Mouse (Mus musculus): ENCODE measurements around the gene Coro6. TPM values are rescaled to one million over a fixed set of nuclear protein-coding genes. Genes with fewer than 3 reads are reported as not detected.

Gene Coro6
- polyA plus RNA-seq, 1 experiment from 2014 or later: 0.26 TPM

GRCm38 (mm10) chr11:77461856-77462255 lies 355 bp upstream of the Coro6 start:
- H3K4me1 ChIP-seq (ENCODE audit: insufficient read depth, low read depth, low read length): peaks cover 5% of the 10 kb centered on the region; the same call in 1 of the 2 replicates
- DNase-seq (ENCODE audit: low spot score) (no peak), ATAC-seq (no peak)
- H3K27ac ChIP-seq (ENCODE audit: low read length): no peak overlapping the region
- no peak overlapping the region for H3K9ac ChIP-seq (replicated peaks; ENCODE audit: low read depth)
- peak overlapping the region; percentile 86 for H3K4me2 ChIP-seq (replicated peaks; ENCODE audit: low read depth, low read length)
- peaks cover 21% of the 10 kb centered on the region; the same call in 1 of the 2 replicates for H3K27me3 ChIP-seq (replicated peaks; ENCODE audit: insufficient read depth, low read length)
- peak overlapping the region; percentile 51 for H3K4me3 ChIP-seq (ENCODE audit: low read depth, low read length)
- H3K9me3 ChIP-seq (ENCODE audit: low read length): no peaks in the 10 kb centered on the region
- WGBS: 4% methylated on average over 6 of the region's 6 CpGs
- TF ChIP-seq CTCF (IDR thresholded peaks at IDR 0.05) (no peak), EP300 (IDR thresholded peaks at IDR 0.05) (no peak)
- no peaks in the 10 kb centered on the region for H3K36me3 ChIP-seq (ENCODE audit: insufficient read depth, low read length)

GRCm38 (mm10) chr11:77463101-77463445 lies 862 bp downstream of the Coro6 start:
- 49% methylated on average over 8 of the region's 8 CpGs for WGBS
- Histone ChIP-seq H3K36me3 (ENCODE audit: insufficient read depth, low read length) (no peaks in the 10 kb centered on the region), H3K9ac (replicated peaks; ENCODE audit: low read depth) (no peak overlapping the region), H3K27me3 (replicated peaks; ENCODE audit: insufficient read depth, low read length) (peaks cover 27% of the 10 kb centered on the region; the same call in 1 of the 2 replicates), H3K4me3 (ENCODE audit: low read depth, low read length) (peak overlapping the region; percentile 51; the same call in 1 of the 2 replicates), H3K27ac (ENCODE audit: low read length) (no peak overlapping the region), H3K9me3 (ENCODE audit: low read length) (no peaks in the 10 kb centered on the region), H3K4me1 (ENCODE audit: insufficient read depth, low read depth, low read length) (peaks cover 6% of the 10 kb centered on the region; the same call in 1 of the 2 replicates), H3K4me2 (replicated peaks; ENCODE audit: low read depth, low read length) (peak overlapping the region; percentile 86)
- no peak for DNase-seq (ENCODE audit: low spot score)
- TF ChIP-seq CTCF (IDR thresholded peaks at IDR 0.05) (no peak), EP300 (IDR thresholded peaks at IDR 0.05) (no peak)
- ATAC-seq: no peak

GRCm38 (mm10) chr11:77463786-77464185 lies 1.6 kb downstream of the Coro6 start:
- TF ChIP-seq CTCF (IDR thresholded peaks at IDR 0.05) (no peak), EP300 (IDR thresholded peaks at IDR 0.05) (no peak)
- Histone ChIP-seq H3K4me1 (ENCODE audit: insufficient read depth, low read depth, low read length) (peaks cover 6% of the 10 kb centered on the region; the same call in 1 of the 2 replicates), H3K4me2 (replicated peaks; ENCODE audit: low read depth, low read length) (no peak overlapping the region), H3K27ac (ENCODE audit: low read length) (no peak overlapping the region), H3K9ac (replicated peaks; ENCODE audit: low read depth) (no peak overlapping the region), H3K27me3 (replicated peaks; ENCODE audit: insufficient read depth, low read length) (peaks cover 27% of the 10 kb centered on the region; the same call in 1 of the 2 replicates), H3K4me3 (ENCODE audit: low read depth, low read length) (no peak overlapping the region), H3K36me3 (ENCODE audit: insufficient read depth, low read length) (no peaks in the 10 kb centered on the region), H3K9me3 (ENCODE audit: low read length) (no peaks in the 10 kb centered on the region)
- no peak for DNase-seq (ENCODE audit: low spot score)
- ATAC-seq: no peak
- 67% methylated on average over 10 of the region's 10 CpGs for WGBS

DNA sequence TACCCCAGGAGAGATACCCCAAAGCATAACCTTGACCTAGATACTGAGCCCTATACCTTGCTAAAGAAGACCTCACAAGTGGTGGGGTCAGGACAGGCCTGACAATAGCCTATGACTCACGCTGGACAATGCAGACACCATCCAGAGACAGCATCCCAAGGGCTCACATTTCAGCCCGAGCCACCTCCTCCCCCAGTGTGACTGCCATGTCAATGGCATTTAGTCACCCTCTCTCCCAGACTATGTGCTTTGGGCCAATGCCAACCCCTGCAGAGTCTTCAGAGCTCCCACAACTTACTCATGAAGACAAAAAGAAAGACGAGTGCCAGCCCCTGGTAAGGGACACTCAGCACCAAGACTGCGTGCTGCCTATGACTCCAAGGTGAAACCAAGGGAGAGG lies 2.5 kb downstream of the Coro6 start:
- Histone ChIP-seq H3K27ac (ENCODE audit: low read length) (no peak overlapping the region), H3K9ac (replicated peaks; ENCODE audit: low read depth) (no peak overlapping the region), H3K4me1 (ENCODE audit: insufficient read depth, low read depth, low read length) (peaks cover 6% of the 10 kb centered on the region; the same call in 1 of the 2 replicates), H3K27me3 (replicated peaks; ENCODE audit: insufficient read depth, low read length) (peaks cover 27% of the 10 kb centered on the region; the same call in 1 of the 2 replicates), H3K36me3 (ENCODE audit: insufficient read depth, low read length) (no peaks in the 10 kb centered on the region), H3K9me3 (ENCODE audit: low read length) (no peaks in the 10 kb centered on the region), H3K4me3 (ENCODE audit: low read depth, low read length) (no peak overlapping the region), H3K4me2 (replicated peaks; ENCODE audit: low read depth, low read length) (no peak overlapping the region)
- peak; percentile 26; the same call in 1 of the 2 replicates for ATAC-seq
- 29% methylated on average over 4 of the region's 4 CpGs for WGBS
- DNase-seq (ENCODE audit: low spot score): peak; percentile 69
- TF ChIP-seq EP300 (IDR thresholded peaks at IDR 0.05) (no peak), CTCF (IDR thresholded peaks at IDR 0.05) (no peak)

DNA sequence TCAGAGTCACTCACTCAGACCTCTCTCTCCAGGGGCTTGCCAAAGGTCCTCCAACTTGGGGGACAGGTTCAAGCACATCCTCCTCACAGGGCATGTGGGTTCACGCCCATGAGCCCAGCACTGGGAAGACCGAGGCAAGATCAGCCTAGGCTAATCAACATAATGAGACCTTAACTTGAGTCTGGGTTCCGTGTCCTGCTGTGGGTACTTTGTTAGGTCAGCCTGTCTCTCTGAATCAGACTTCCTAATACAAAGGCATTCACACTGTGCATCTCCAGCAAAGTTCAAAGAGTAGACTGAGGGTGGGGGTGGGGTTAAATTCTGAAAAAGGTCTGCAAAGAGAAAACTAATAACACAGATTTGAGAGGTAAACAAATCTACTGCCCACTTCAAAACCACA lies 2.9 kb downstream of the Coro6 start:
- Histone ChIP-seq H3K36me3 (ENCODE audit: insufficient read depth, low read length) (no peaks in the 10 kb centered on the region), H3K9ac (replicated peaks; ENCODE audit: low read depth) (no peak overlapping the region), H3K4me1 (ENCODE audit: insufficient read depth, low read depth, low read length) (peaks cover 6% of the 10 kb centered on the region; the same call in 1 of the 2 replicates), H3K4me3 (ENCODE audit: low read depth, low read length) (no peak overlapping the region), H3K4me2 (replicated peaks; ENCODE audit: low read depth, low read length) (no peak overlapping the region), H3K27me3 (replicated peaks; ENCODE audit: insufficient read depth, low read length) (peaks cover 27% of the 10 kb centered on the region; the same call in 1 of the 2 replicates), H3K27ac (ENCODE audit: low read length) (no peak overlapping the region), H3K9me3 (ENCODE audit: low read length) (no peaks in the 10 kb centered on the region)
- DNase-seq (ENCODE audit: low spot score) (no peak), ATAC-seq (no peak)
- no peak for TF ChIP-seq EP300 (IDR thresholded peaks at IDR 0.05)
- no peak for TF ChIP-seq CTCF (IDR thresholded peaks at IDR 0.05)
- whole genome bisulfite sequencing: 75% methylated on average over 3 of the region's 3 CpGs

DNA sequence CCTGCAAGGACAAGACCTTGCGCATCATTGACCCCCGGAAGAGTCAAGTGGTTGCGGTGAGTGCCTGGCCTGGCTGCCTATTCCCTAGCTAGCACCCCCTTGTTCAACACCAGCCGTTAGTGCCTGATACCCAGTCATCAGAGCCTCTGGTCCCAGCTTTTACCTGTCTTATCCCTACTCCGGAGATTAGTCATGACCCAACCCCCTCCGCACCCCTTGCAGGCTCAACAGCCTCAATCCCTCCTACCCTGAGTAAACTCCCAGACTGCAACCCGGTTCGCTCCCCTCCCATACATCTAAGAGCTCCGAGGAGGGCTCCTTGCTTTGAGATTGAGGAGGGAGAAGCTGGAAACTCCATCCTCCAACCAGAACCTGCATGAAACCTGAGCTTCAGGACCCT lies 4.3 kb downstream of the Coro6 start:
- TF ChIP-seq EP300 (IDR thresholded peaks at IDR 0.05) (no peak), CTCF (IDR thresholded peaks at IDR 0.05) (no peak)
- Histone ChIP-seq H3K9ac (replicated peaks; ENCODE audit: low read depth) (no peak overlapping the region), H3K4me2 (replicated peaks; ENCODE audit: low read depth, low read length) (no peak overlapping the region), H3K4me3 (ENCODE audit: low read depth, low read length) (no peak overlapping the region), H3K27ac (ENCODE audit: low read length) (no peak overlapping the region), H3K9me3 (ENCODE audit: low read length) (no peaks in the 10 kb centered on the region), H3K27me3 (replicated peaks; ENCODE audit: insufficient read depth, low read length) (peaks cover 22% of the 10 kb centered on the region; the same call in 1 of the 2 replicates), H3K36me3 (ENCODE audit: insufficient read depth, low read length) (no peaks in the 10 kb centered on the region), H3K4me1 (ENCODE audit: insufficient read depth, low read depth, low read length) (peaks cover 6% of the 10 kb centered on the region; the same call in 1 of the 2 replicates)
- WGBS: 34% methylated on average over 9 of the region's 9 CpGs
- no peak for ATAC-seq
- DNase-seq (ENCODE audit: low spot score): no peak
